Comparison of ENCODE assay signal across 8 mouse cellular contexts in genomic region chr4:130865901-130866371, GRCm38 (mm10). TPM values are rescaled to one million over a fixed set of nuclear protein-coding genes. Genes with fewer than 3 reads are reported as not detected.
DNase-seq lines count a peak whose midpoint lies in the region.
"Had no signal": no experiment of that assay in that cellular context is flagged by ENCODE, and none has a peak within 500 bp of the region (broad histone marks: within the 10 kb centered on the region; RNA-seq: fewer than 3 reads in every experiment).

No protein-coding gene starts in this region.

- no peaks in the 10 kb centered on the region for H3K9me3 ChIP-seq in hindbrain, embryonic 10.5 days

- peak; percentile 65 for DNase-seq in embryo, embryonic 9.5 days (ENCODE audit: extremely low spot score)
- DNase-seq in hindbrain, embryonic 10.5 days (ENCODE audit: low spot score): peak; percentile 84
- peak; percentile 89 to 90 for DNase-seq in left cerebral cortex, postnatal 36 days (ENCODE audit: low spot score in 2 of 2)
- peak; percentile 92 for DNase-seq in right cerebral cortex, postnatal 14 days
- no peak for DNase-seq in adrenal gland, adult 18-20 months (ENCODE audit: low spot score in 2 of 2)
- no peak for DNase-seq in adrenal gland, adult 8-10 months
- no peak for DNase-seq in urinary bladder, postnatal 36 days (ENCODE audit: low spot score in 2 of 2)

- 14% methylated on average over 8 of the region's 8 CpGs for WGBS in hindbrain, embryonic 10.5 days

- H3K27me3 ChIP-seq in hindbrain, embryonic 10.5 days (ENCODE audit: insufficient read depth, poor library complexity, severe bottlenecking): peaks cover 70% of the 10 kb centered on the region

- no peak overlapping the region for H3K4me3 ChIP-seq in hindbrain, embryonic 10.5 days

- intact Hi-C loops in left cerebral cortex, postnatal 36 days (cut with DNase I): no loop called here

- no peaks in the 10 kb centered on the region for H3K36me3 ChIP-seq in hindbrain, embryonic 10.5 days

- peaks cover 59% of the 10 kb centered on the region for H3K4me1 ChIP-seq in hindbrain, embryonic 10.5 days (replicated peaks)

- H3K27ac ChIP-seq in hindbrain, embryonic 10.5 days: peak overlapping the region; percentile 46; the same call in 1 of the 2 replicates
- H3K27ac ChIP-seq: kidney, postnatal 0 days had no signal

RNA-seq across cellular contexts. Expression of gene Laptm5, which starts 47.0 kb away (rescaled TPM):
- polyA plus RNA-seq in hindbrain, embryonic 10.5 days (2016; fragmentation: Nextera tagmentation; extraction: Ambion mirVana): 21.3 and 25.9 TPM in 2 replicates
- 10 to 100 TPM; 33.3 to 38.6 TPM for total RNA-seq in left cerebral cortex, postnatal 36 days (2021)
- 10 to 100 TPM; 25.1 to 54.6 TPM for total RNA-seq in adrenal gland, adult 18-20 months (2021)
- total RNA-seq in adrenal gland, adult 8-10 months (2022): 10 to 100 TPM; 21.1 to 57.8 (median 37.6) TPM

Comparison
In these comparisons a context has a peak if more than half of its experiments do, and no peak if none do; other contexts are left out.
1. DNase-seq: peak in embryo, embryonic 9.5 days (single experiment), hindbrain, embryonic 10.5 days (single experiment), left cerebral cortex, postnatal 36 days (2 of 2) and right cerebral cortex, postnatal 14 days (single experiment); none in adrenal gland, adult 18-20 months (0 of 2), adrenal gland, adult 8-10 months (single experiment) and urinary bladder, postnatal 36 days (0 of 2).